Mouse (Mus musculus): ENCODE measurements around the gene Wscd2.

DNA sequence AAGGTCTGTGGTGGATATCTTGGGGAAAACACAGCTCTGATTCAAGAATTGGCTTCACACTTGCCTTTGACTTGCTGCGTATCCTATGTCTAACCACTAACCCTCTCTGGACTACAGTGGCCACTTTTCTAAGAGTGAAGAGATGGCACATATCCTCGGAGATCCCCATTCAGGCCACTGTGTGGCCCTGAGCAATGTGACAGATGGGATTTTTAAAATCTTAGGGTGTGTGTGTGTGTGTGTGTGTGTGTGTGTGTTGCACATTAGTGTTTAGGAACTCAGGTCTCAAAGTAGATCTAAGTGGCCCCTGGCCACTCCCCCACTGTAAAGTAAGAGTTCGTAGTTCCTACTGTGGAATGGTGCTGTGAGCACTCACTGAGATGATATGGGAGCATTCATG is 1.9 kb downstream of the Wscd2 start:
- TF ChIP-seq TAL1 (IDR thresholded peaks at IDR 0.05; ENCODE audit: low read length) (no peak), GATA1 (IDR thresholded peaks at IDR 0.05; ENCODE audit: low read length) (no peak)
